Comparison of ENCODE assay signal across 8 mouse cellular contexts in the genomic region with DNA sequence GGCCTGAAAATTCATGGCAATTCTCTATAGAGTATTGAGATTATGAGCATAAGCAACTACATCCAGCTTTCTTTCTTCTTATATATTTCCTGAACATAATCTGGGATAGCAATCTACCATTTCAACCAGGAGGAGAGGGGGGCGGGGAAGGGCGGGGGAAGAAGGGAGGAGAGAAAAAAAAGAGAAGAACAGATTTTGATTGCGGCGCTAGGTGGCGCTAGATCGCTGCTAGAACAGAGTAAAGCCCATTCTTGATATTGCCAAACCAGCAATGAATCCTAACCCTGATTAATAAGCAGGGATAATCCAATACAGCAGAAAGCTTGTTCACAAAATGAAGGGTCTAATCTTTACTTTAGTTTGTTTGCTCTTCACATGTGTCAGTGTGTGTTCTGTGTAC. TPM values are rescaled to one million over a fixed set of nuclear protein-coding genes. Genes with fewer than 3 reads are reported as not detected.
DNase-seq lines count a peak whose midpoint lies in the region; ATAC-seq lines count a peak whose summit lies in the region.

No protein-coding gene starts in this region.

- 1% methylated on average over 6 of the region's 6 CpGs for WGBS in neural tube, embryonic 11.5 days

- H3K27ac ChIP-seq in neural tube, embryonic 11.5 days (ENCODE audit: low read depth, low read length) = no peak overlapping the region

- no peaks in the 10 kb centered on the region for H3K9me3 ChIP-seq in neural tube, embryonic 11.5 days (ENCODE audit: control insufficient read depth, low read length)

- no peaks in the 10 kb centered on the region for H3K4me1 ChIP-seq in neural tube, embryonic 11.5 days (ENCODE audit: control insufficient read depth, insufficient read depth, low read length)

- ATAC-seq in granulocyte monocyte progenitor cell, adult 5-6 weeks (replicated peaks; ENCODE audit: poor library complexity, severe bottlenecking) = peak; percentile 40; the same call in 1 of the 2 replicates
- no peak for ATAC-seq in neural tube, embryonic 11.5 days (ENCODE audit: insufficient read depth, low FRiP score, low TSS enrichment)

- no peaks in the 10 kb centered on the region for H3K36me3 ChIP-seq in neural tube, embryonic 11.5 days (ENCODE audit: control insufficient read depth, insufficient read depth, low read length)

- no peak overlapping the region for H3K4me2 ChIP-seq in neural tube, embryonic 11.5 days (ENCODE audit: low read depth)

- no peak overlapping the region for H3K9ac ChIP-seq in neural tube, embryonic 11.5 days (ENCODE audit: low read length)

- intact Hi-C loops in left cerebral cortex, postnatal 4 days (cut with DNase I) = no loop called here

- H3K4me3 ChIP-seq in neural tube, embryonic 11.5 days (ENCODE audit: low read depth, low read length) = no peak overlapping the region

- H3K27me3 ChIP-seq in neural tube, embryonic 11.5 days (ENCODE audit: control insufficient read depth, insufficient read depth, low read length) = peaks cover 15% of the 10 kb centered on the region

- peak; percentile 50 for DNase-seq in kidney, adult 18-20 months
- no peak for DNase-seq in kidney, adult 9 months
- DNase-seq in MN1 (ENCODE audit: low spot score) = peak; percentile 81
- DNase-seq in cerebellum, postnatal 14 days = peak; percentile 82 to 90
- peak; percentile 76 for DNase-seq in left cerebral cortex, postnatal 4 days
- peak; percentile 79 for DNase-seq in neural tube, embryonic 11.5 days (ENCODE audit: low spot score)
- DNase-seq in spleen, postnatal 4 days (ENCODE audit: low spot score in 2 of 2) = no peak

RNA-seq across cellular contexts. Expression of a gene that starts 0.8 kb away (rescaled TPM):
- total RNA-seq in granulocyte monocyte progenitor cell, adult 5-6 weeks (2014; fragmentation: Nextera tagmentation) = not detected in 2 replicates
- not detected in 2 replicates for total RNA-seq in granulocyte monocyte progenitor cell, adult 5-6 weeks (2017)
- 10 to 100 TPM; 27.4 to 31.1 TPM for total RNA-seq in left cerebral cortex, postnatal 4 days (2021)
- 0.37 and 0.65 TPM in 2 replicates for polyA plus RNA-seq in neural tube, embryonic 11.5 days (2014; fragmentation: Nextera tagmentation; extraction: Ambion mirVana)

RNA-seq across cellular contexts. Expression of a gene that starts 11.4 kb away (rescaled TPM):
- not detected in 2 replicates for total RNA-seq in granulocyte monocyte progenitor cell, adult 5-6 weeks (2014; fragmentation: Nextera tagmentation)
- not detected in 2 replicates for total RNA-seq in granulocyte monocyte progenitor cell, adult 5-6 weeks (2017)
- 1 to 10 TPM; 3.6 to 3.8 TPM for total RNA-seq in left cerebral cortex, postnatal 4 days (2021)
- 0.05 TPM in 1 of 2 replicates, not detected in the other for polyA plus RNA-seq in neural tube, embryonic 11.5 days (2014; fragmentation: Nextera tagmentation; extraction: Ambion mirVana)

Comparison
In these comparisons a context has a peak if more than half of its experiments do, and no peak if none do; other contexts are left out.
1. DNase-seq: peak in kidney, adult 18-20 months (single experiment), MN1 (single experiment), cerebellum, postnatal 14 days (2 of 2), left cerebral cortex, postnatal 4 days (single experiment) and neural tube, embryonic 11.5 days (single experiment); none in kidney, adult 9 months (single experiment) and spleen, postnatal 4 days (0 of 2).
2. RNA of a gene that starts 0.8 kb away (total RNA-seq): 27.4 to 31.1 TPM in left cerebral cortex, postnatal 4 days; not detected in granulocyte monocyte progenitor cell, adult 5-6 weeks; every median in the first group is over 10 times any median in the second.
3. RNA of a gene that starts 11.4 kb away (total RNA-seq): 3.6 to 3.8 TPM in left cerebral cortex, postnatal 4 days; not detected in granulocyte monocyte progenitor cell, adult 5-6 weeks; every median in the first group is over 4 times any median in the second.